Mouse (Mus musculus): ENCODE measurements around the gene H3f3a.

Gene H3f3a

GRCm38 (mm10) chr1:180763307-180763706 lies 50.4 kb downstream of the H3f3a start:
- in situ Hi-C loops (cut with MboI, MseI) = no loop called here

- in situ Hi-C loops (cut with MboI, MseI) = no loop called here
Measured at GRCm38 (mm10) chr1:180762679-180763078, 51.1 kb downstream of the H3f3a start.

GRCm38 (mm10) chr1:180762180-180762579 lies 51.6 kb downstream of the H3f3a start:
- in situ Hi-C loops (cut with MboI, MseI) = no loop called here

- in situ Hi-C loops (cut with MboI, MseI) = no loop called here
Measured at GRCm38 (mm10) chr1:180757956-180758520, 55.7 kb downstream of the H3f3a start.

- in situ Hi-C loops (cut with MboI, MseI) = no loop called here
Measured at GRCm38 (mm10) chr1:180757252-180757955, 56.3 kb downstream of the H3f3a start.

- in situ Hi-C loops (cut with MboI, MseI) = no loop called here
Measured at GRCm38 (mm10) chr1:180756711-180757110, 57.0 kb downstream of the H3f3a start.

GRCm38 (mm10) chr1:180754376-180754775 lies 59.4 kb downstream of the H3f3a start:
- in situ Hi-C loops (cut with MboI, MseI) = no loop called here

GRCm38 (mm10) chr1:180752115-180752514 lies 61.6 kb downstream of the H3f3a start:
- in situ Hi-C loops (cut with MboI, MseI) = no loop called here
